Mouse (Mus musculus): ENCODE results near the gene Kcnk7. TPM values are rescaled to one million over a fixed set of nuclear protein-coding genes. Genes with fewer than 3 reads are reported as not detected.

Gene Kcnk7
- total RNA-seq, 2 experiments from 2014 or later = not detected

DNA sequence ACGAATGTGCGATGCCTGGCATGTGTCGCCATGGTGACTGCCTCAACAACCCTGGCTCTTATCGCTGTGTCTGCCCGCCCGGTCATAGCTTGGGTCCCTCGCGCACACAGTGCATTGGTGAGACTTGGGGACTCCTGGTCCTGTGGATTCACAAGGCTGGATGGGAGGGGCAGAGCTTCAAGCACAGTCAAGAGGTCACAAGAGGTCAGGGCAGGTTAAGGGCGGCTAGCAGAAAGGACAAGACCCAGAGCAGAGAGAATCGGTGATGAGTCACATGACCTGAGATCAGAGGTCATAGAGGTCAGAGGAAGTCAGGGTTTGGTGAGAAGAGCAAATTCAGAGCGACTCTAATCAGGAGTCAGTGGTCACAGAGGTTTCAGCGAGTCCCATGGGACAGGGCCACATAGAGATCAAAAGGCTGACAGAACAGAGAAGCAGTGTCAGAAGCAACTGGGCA lies 42.8 kb downstream of the Kcnk7 start:
- no peak for DNase-seq (ENCODE audit: low spot score in 2 of 2)

DNA sequence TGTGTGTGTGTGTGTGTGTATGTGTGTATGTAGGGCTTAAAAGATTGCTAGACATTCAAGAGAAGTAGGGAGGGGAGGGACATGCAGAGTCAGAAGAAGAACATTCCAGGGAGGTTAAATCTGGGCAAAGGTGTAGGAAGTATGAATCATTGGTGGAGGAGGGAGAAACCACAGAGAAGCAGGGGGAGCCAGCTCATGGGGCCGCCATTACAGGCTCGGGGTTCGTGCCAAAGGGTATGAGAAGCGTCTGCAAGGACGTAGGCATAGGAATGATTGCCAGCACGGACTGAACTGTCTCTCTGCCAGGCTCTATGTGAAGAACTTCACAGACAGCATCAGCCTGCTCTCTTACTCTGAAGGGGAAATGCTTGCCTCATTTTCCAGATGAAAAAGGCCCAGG lies 45.3 kb downstream of the Kcnk7 start:
- DNase-seq (ENCODE audit: low spot score in 2 of 2) = no peak

DNA sequence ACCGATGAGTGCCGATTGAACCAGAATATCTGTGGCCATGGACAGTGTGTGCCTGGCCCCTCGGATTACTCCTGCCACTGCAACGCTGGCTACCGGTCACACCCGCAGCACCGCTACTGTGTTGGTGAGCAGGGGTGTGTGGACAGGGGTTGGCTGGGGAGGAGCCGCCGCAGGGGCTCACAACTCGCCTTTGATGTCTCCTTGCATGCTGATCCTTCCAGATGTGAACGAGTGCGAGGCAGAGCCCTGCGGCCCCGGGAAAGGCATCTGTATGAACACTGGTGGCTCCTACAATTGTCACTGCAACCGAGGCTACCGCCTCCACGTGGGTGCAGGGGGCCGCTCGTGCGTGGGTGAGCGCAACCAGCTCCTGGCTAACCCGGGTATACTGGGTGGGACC lies 46.8 kb downstream of the Kcnk7 start:
- DNase-seq (ENCODE audit: low spot score in 2 of 2) = no peak

DNA sequence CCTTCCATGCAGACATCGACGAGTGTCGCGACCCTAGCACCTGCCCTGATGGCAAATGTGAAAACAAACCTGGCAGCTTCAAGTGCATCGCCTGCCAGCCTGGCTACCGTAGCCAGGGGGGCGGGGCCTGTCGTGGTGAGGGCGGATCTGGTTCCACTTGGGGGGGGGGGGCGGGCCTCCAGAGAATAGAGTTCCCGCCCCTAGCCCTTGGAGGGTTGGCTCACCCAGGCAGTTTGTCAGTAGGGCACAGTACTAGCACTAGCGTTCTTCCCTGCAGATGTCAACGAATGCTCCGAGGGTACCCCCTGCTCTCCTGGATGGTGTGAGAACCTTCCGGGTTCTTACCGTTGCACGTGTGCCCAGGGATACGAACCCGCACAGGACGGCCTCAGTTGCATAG lies 47.6 kb downstream of the Kcnk7 start:
- no peak for DNase-seq (ENCODE audit: low spot score in 2 of 2)

DNA sequence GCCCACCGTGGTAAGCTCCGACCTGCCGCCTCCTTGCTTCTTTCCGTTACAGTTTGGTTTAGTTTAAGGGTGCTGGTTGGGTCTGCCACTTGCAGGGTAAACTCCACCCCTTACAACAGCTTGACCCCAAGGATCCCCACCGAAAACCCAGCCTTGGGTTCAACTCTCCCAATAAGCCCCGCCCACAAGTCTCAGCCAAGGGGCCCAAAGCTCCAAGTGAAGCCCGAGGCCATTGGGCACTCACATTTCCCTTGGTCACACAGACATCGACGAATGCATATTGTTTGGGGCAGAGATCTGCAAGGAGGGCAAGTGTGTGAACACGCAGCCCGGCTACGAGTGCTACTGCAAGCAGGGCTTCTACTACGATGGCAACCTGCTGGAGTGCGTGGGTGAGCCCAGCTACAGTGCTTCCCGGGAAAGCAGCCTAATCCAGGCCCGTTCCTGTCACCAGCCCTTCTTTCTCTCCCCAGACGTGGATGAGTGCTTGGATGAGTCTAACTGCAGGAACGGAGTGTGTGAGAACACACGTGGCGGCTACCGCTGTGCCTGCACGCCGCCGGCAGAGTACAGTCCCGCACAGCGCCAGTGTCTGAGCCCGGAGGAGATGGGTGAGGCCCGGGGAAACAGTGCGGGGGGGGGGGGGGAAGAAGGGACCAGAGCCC lies 52.3 kb downstream of the Kcnk7 start:
- DNase-seq (ENCODE audit: low spot score in 2 of 2) = no peak

Small RNA genes lying within 50 kb of the gene (microRNA-seq; reads per million reads assigned to microRNA genes)
- not detected for gene Mir6987

Other genes starting within 250 kb of the Kcnk7 start
- gene Ccdc85b, start 246.5 kb upstream of the Kcnk7 start, total RNA-seq (2021) = 1 to 10 TPM; 8.0 to 8.4 TPM
- gene Fibp, start 243.8 kb upstream of the Kcnk7 start, total RNA-seq (2021) = 10 to 100 TPM; 62.3 to 71.1 TPM
- under 1 TPM in 1 of 2 experiments, not detected in 1; 0.16 TPM for gene Ctsw, start 235.9 kb upstream of the Kcnk7 start, total RNA-seq (2021)
- gene Efemp2, start 230.4 kb upstream of the Kcnk7 start, total RNA-seq (2021) = 10 to 100 TPM; 57.2 to 68.1 TPM
- 10 to 100 TPM; 28.9 to 30.9 TPM for gene Mus81, start 216.0 kb upstream of the Kcnk7 start, total RNA-seq (2021)
- 100 to 1,000 TPM; 557 to 593 TPM for gene Cfl1, start 213.9 kb upstream of the Kcnk7 start, total RNA-seq (2021)
- 1 to 10 TPM; 1.3 to 1.8 TPM for gene 1700020D05Rik, start 200.6 kb upstream of the Kcnk7 start, total RNA-seq (2021)
- gene Snx32, start 193.8 kb upstream of the Kcnk7 start, total RNA-seq (2021) = 1 to 10 TPM; 8.4 to 9.3 TPM
- gene Ovol1, start 143.7 kb upstream of the Kcnk7 start, total RNA-seq (2021) = not detected
- 1 to 10 TPM; 3.1 to 3.2 TPM for gene Ap5b1, start 136.3 kb upstream of the Kcnk7 start, total RNA-seq (2021)
- 10 to 100 TPM; 55.2 to 67.2 TPM for gene Rnaseh2c, start 102.5 kb upstream of the Kcnk7 start, total RNA-seq (2021)
- gene Kat5, start 94.1 kb upstream of the Kcnk7 start, total RNA-seq (2021) = 10 to 100 TPM; 50.1 to 54.4 TPM
- 10 to 100 TPM; 35.9 to 39.1 TPM for gene Rela, start 66.9 kb upstream of the Kcnk7 start, total RNA-seq (2021)
- 10 to 100 TPM; 47.7 to 52.2 TPM for gene Sipa1, start 40.7 kb upstream of the Kcnk7 start, total RNA-seq (2021)
- 10 to 100 TPM; 29.7 to 30.2 TPM for gene Map3k11, start 15.6 kb upstream of the Kcnk7 start, total RNA-seq (2021)
- 10 to 100 TPM; 37.1 to 40.5 TPM for gene Pcnx3, start 15.5 kb upstream of the Kcnk7 start, total RNA-seq (2021)
- 100 to 1,000 TPM; 250 to 260 TPM for gene Ehbp1l1, start 21.9 kb downstream of the Kcnk7 start, total RNA-seq (2021)
- gene Fam89b, start 25.3 kb downstream of the Kcnk7 start, total RNA-seq (2021) = 10 to 100 TPM; 58.8 to 59.1 TPM
- gene Ltbp3, start 36.5 kb downstream of the Kcnk7 start, total RNA-seq (2021) = 100 to 1,000 TPM; 116 to 137 TPM
- gene Scyl1, start 67.1 kb downstream of the Kcnk7 start, total RNA-seq (2021) = 10 to 100 TPM; 71.7 to 75.6 TPM
- 10 to 100 TPM; 16.2 to 16.7 TPM for gene Frmd8, start 170.9 kb downstream of the Kcnk7 start, total RNA-seq (2021)
- 1 to 10 TPM; 3.7 to 3.8 TPM for gene Slc25a45, start 173.4 kb downstream of the Kcnk7 start, total RNA-seq (2021)
- 1 to 10 TPM; 1.5 to 2.6 TPM for gene Tigd3, start 189.8 kb downstream of the Kcnk7 start, total RNA-seq (2021)
- 100 to 1,000 TPM in 1 of 2 experiments, 10 to 100 TPM in 1; 97.8 to 121 TPM for gene Dpf2, start 208.6 kb downstream of the Kcnk7 start, total RNA-seq (2021)
- 10 to 100 TPM; 23.1 to 27.4 TPM for gene Cdc42ep2, start 220.4 kb downstream of the Kcnk7 start, total RNA-seq (2021)